Mouse (Mus musculus): ENCODE results near the gene Svep1. TPM values are rescaled to one million over a fixed set of nuclear protein-coding genes. Genes with fewer than 3 reads are reported as not detected.

The Svep1 gene
- total and polyA plus RNA-seq, 3 experiments = 0.38 TPM; not detected in 2

DNA sequence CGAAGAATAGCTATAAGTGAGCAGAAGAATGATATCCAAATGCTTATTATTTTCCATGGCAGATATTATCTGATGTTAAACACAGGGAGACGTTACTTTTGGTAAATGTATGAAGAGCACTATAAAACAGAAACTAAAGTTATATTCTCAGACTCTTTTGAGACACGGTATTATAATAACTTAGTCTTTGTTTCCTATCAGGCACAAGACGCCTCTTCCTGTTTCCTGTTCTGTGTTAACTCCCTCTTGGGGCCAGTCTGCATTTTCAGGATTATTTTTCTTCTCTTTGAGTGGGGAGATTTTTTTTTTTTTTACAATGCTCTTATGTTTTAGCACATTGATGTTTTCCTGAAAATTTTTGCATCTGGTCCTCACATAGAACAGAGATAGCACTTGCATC lies 120.5 kb downstream of the Svep1 start:
- no peak overlapping the region for H3K4me3 ChIP-seq (ENCODE audit: low read depth, low read length)
- H3K9me3 ChIP-seq (replicated peaks) = peaks cover 39% of the 10 kb centered on the region
- H3K4me1 ChIP-seq (ENCODE audit: insufficient read depth, low read depth, low read length) = no peaks in the 10 kb centered on the region
- DNase-seq (ENCODE audit: low spot score) (no peak), ATAC-seq (ENCODE audit: extremely low read depth, insufficient number of reproducible peaks, low FRiP score, poor library complexity, severe bottlenecking) (no peak)
- H3K36me3 ChIP-seq (replicated peaks) = no peaks in the 10 kb centered on the region
- TF ChIP-seq CTCF (IDR thresholded peaks at IDR 0.05; ENCODE audit: low read depth, low read length) = no peak
- TF ChIP-seq GATA1 (IDR thresholded peaks at IDR 0.05; ENCODE audit: borderline replicate concordance, low read length) = no peak
- no peak for TF ChIP-seq POLR2AphosphoS5 (IDR thresholded peaks at IDR 0.05; ENCODE audit: insufficient replicate concordance, low read depth, low read length)
- TF ChIP-seq GATA2 (IDR thresholded peaks at IDR 0.05; ENCODE audit: borderline replicate concordance, low read depth, low read length) = no peak
- no peak for TF ChIP-seq TAL1 (conservative IDR thresholded peaks at IDR 0.05; ENCODE audit: low read depth, low read length)
- H3K27me3 ChIP-seq (ENCODE audit: insufficient read depth, low read length) = no peaks in the 10 kb centered on the region

- Histone ChIP-seq H3K4me1 (ENCODE audit: insufficient read depth, low read depth, low read length) (no peaks in the 10 kb centered on the region), H3K27me3 (ENCODE audit: insufficient read depth, low read length) (no peaks in the 10 kb centered on the region), H3K36me3 (replicated peaks) (no peaks in the 10 kb centered on the region), H3K4me3 (ENCODE audit: low read depth, low read length) (no peak overlapping the region), H3K9me3 (replicated peaks) (peaks cover 33% of the 10 kb centered on the region)
- ATAC-seq (ENCODE audit: extremely low read depth, insufficient number of reproducible peaks, low FRiP score, poor library complexity, severe bottlenecking) (no peak), DNase-seq (ENCODE audit: low spot score) (no peak)
- no peak for TF ChIP-seq CTCF (IDR thresholded peaks at IDR 0.05; ENCODE audit: low read depth, low read length)
- no peak for TF ChIP-seq GATA2 (IDR thresholded peaks at IDR 0.05; ENCODE audit: borderline replicate concordance, low read depth, low read length)
These were observed 121.3 kb downstream of the Svep1 start for GRCm38 (mm10) chr4:58085340-58085739.

DNA sequence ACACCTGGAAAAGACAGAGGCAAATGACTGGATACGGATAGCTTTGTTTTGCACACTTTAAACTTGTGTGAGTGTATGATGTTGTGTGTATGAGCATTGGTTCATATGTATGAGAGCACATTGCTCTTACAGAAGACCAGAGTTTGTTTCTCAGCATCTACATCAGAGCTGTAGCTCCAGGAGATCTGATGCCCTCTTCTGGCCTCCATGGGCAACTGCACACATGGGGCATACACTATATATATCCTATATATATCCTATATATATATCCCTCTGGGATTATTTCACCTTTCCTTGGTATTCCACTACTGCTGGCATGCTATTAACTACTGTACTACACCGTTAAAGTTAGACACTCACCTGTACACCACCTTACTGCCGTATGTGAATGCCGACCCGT lies 122.5 kb downstream of the Svep1 start:
- Histone ChIP-seq H3K27me3 (ENCODE audit: insufficient read depth, low read length) (no peaks in the 10 kb centered on the region), H3K4me1 (ENCODE audit: insufficient read depth, low read depth, low read length) (no peaks in the 10 kb centered on the region), H3K4me3 (ENCODE audit: low read depth, low read length) (no peak overlapping the region), H3K36me3 (replicated peaks) (no peaks in the 10 kb centered on the region), H3K9me3 (replicated peaks) (peaks cover 29% of the 10 kb centered on the region)
- TF ChIP-seq CTCF (IDR thresholded peaks at IDR 0.05; ENCODE audit: low read depth, low read length) = no peak
- TF ChIP-seq GATA2 (IDR thresholded peaks at IDR 0.05; ENCODE audit: borderline replicate concordance, low read depth, low read length) = no peak
- no peak for TF ChIP-seq POLR2AphosphoS5 (IDR thresholded peaks at IDR 0.05; ENCODE audit: insufficient replicate concordance, low read depth, low read length)
- no peak for TF ChIP-seq TAL1 (conservative IDR thresholded peaks at IDR 0.05; ENCODE audit: low read depth, low read length)
- TF ChIP-seq GATA1 (IDR thresholded peaks at IDR 0.05; ENCODE audit: borderline replicate concordance, low read length) = no peak
- ATAC-seq (ENCODE audit: extremely low read depth, insufficient number of reproducible peaks, low FRiP score, poor library complexity, severe bottlenecking) = no peak
- no peak for DNase-seq (ENCODE audit: low spot score)

DNA sequence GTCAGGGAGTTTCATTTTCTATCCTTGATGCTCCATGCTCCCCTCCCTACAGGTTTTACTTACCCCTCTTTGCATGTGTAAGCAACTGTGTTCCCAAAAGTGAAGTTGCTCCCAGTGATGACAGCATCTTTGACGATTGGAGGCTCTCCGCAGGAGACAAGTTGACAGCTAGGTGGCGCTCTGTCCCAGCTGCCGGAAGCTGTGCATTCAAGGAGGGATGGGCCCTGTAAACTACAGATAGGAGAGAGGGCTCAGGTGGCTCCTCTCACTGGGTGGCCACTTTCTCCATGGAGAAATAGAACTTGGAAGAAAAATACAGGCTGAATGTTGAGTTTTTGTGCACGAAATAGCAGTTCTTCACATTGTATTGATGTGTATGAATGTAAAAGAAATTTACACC lies 124.1 kb downstream of the Svep1 start:
- ATAC-seq (ENCODE audit: extremely low read depth, insufficient number of reproducible peaks, low FRiP score, poor library complexity, severe bottlenecking) (no peak), DNase-seq (ENCODE audit: low spot score) (no peak)
- TF ChIP-seq GATA2 (IDR thresholded peaks at IDR 0.05; ENCODE audit: borderline replicate concordance, low read depth, low read length) (no peak), POLR2AphosphoS5 (IDR thresholded peaks at IDR 0.05; ENCODE audit: insufficient replicate concordance, low read depth, low read length) (no peak), CTCF (IDR thresholded peaks at IDR 0.05; ENCODE audit: low read depth, low read length) (no peak), GATA1 (IDR thresholded peaks at IDR 0.05; ENCODE audit: borderline replicate concordance, low read length) (no peak), TAL1 (conservative IDR thresholded peaks at IDR 0.05; ENCODE audit: low read depth, low read length) (no peak)
- no peaks in the 10 kb centered on the region for H3K4me1 ChIP-seq (ENCODE audit: insufficient read depth, low read depth, low read length)
- H3K9me3 ChIP-seq (replicated peaks) = peaks cover 18% of the 10 kb centered on the region
- H3K36me3 ChIP-seq (replicated peaks) = no peaks in the 10 kb centered on the region
- H3K27me3 ChIP-seq (ENCODE audit: insufficient read depth, low read length) = no peaks in the 10 kb centered on the region
- no peak overlapping the region for H3K4me3 ChIP-seq (ENCODE audit: low read depth, low read length)

DNA sequence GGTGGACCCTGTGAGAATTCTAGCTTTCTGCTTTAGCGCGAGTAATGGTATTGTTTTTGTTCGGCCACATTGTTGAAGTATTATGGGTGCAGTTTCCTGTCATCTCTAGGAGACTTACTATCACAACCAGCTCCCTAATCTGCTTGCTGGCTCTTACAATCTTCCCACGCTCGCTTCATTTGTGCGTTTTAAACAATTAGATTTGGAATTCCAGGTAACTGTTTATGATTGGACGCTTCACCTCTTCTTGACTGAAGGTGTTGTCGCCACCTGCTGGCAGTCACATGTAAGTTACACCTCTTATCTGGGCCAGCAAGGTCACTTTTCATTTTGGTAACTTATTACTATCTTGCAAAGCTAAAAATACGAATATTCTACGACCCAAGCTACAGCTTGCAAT lies 127.0 kb downstream of the Svep1 start:
- ATAC-seq (ENCODE audit: extremely low read depth, insufficient number of reproducible peaks, low FRiP score, poor library complexity, severe bottlenecking) (peak; percentile 49; the same call in 1 of the 2 replicates), DNase-seq (ENCODE audit: low spot score) (peak; percentile 6)
- TF ChIP-seq POLR2AphosphoS5 (IDR thresholded peaks at IDR 0.05; ENCODE audit: insufficient replicate concordance, low read depth, low read length) (no peak), CTCF (IDR thresholded peaks at IDR 0.05; ENCODE audit: low read depth, low read length) (peak; percentile 32; the same call in 1 of the 2 replicates)
- Histone ChIP-seq H3K4me3 (ENCODE audit: low read depth, low read length) (no peak overlapping the region), H3K4me1 (ENCODE audit: insufficient read depth, low read depth, low read length) (no peaks in the 10 kb centered on the region), H3K36me3 (replicated peaks) (no peaks in the 10 kb centered on the region), H3K27me3 (ENCODE audit: insufficient read depth, low read length) (no peaks in the 10 kb centered on the region), H3K9me3 (replicated peaks) (peaks cover 16% of the 10 kb centered on the region)

DNA sequence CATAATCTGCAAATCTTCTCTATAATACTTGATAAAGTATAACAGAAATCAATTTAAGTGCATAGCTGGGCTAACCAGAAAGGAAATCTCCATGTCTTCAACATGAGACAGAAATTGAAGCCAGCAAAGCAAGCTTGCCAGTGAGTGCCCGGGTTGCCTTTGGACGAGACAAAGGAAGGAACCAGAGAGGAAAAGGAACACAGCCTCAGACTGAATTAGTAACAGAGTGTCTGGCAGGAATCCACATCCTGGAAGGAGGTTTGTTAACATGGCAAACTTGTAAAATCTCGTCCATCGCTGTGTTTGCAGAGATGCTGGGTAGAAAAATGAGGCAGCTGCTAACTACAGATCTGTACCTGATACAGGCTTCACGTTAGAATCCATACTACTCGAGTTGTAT lies 128.7 kb downstream of the Svep1 start:
- no peaks in the 10 kb centered on the region for H3K36me3 ChIP-seq (replicated peaks)
- no peaks in the 10 kb centered on the region for H3K4me1 ChIP-seq (ENCODE audit: insufficient read depth, low read depth, low read length)
- DNase-seq (ENCODE audit: low spot score) (no peak), ATAC-seq (ENCODE audit: extremely low read depth, insufficient number of reproducible peaks, low FRiP score, poor library complexity, severe bottlenecking) (no peak)
- TF ChIP-seq GATA1 (IDR thresholded peaks at IDR 0.05; ENCODE audit: borderline replicate concordance, low read length) = no peak
- no peak for TF ChIP-seq GATA2 (IDR thresholded peaks at IDR 0.05; ENCODE audit: borderline replicate concordance, low read depth, low read length)
- TF ChIP-seq CTCF (IDR thresholded peaks at IDR 0.05; ENCODE audit: low read depth, low read length) = no peak
- no peak for TF ChIP-seq POLR2AphosphoS5 (IDR thresholded peaks at IDR 0.05; ENCODE audit: insufficient replicate concordance, low read depth, low read length)
- TF ChIP-seq TAL1 (conservative IDR thresholded peaks at IDR 0.05; ENCODE audit: low read depth, low read length) = no peak
- peaks cover 7% of the 10 kb centered on the region for H3K9me3 ChIP-seq (replicated peaks)
- H3K27me3 ChIP-seq (ENCODE audit: insufficient read depth, low read length) = no peaks in the 10 kb centered on the region
- no peak overlapping the region for H3K4me3 ChIP-seq (ENCODE audit: low read depth, low read length)

DNA sequence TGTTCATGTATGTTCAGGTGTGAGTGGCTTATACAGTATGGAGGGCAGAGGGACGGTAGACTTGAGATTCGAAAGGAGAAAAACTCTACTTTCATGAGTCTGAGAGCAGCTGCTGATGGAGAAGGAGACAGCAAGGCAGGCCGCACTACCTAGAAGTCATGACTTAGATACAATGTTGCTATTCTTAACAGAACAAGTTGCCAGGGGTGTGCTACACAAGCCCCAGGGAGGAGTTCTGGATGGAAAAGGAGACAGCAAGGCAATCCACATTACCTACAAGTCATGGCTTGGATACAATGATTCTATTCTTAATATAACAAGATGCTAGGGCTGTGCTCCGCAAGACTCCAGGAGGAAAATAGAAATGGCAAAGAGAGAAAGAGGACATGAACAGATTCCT lies 129.1 kb downstream of the Svep1 start:
- ATAC-seq (ENCODE audit: extremely low read depth, insufficient number of reproducible peaks, low FRiP score, poor library complexity, severe bottlenecking) = no peak
- Histone ChIP-seq H3K36me3 (replicated peaks) (no peaks in the 10 kb centered on the region), H3K27me3 (ENCODE audit: insufficient read depth, low read length) (no peaks in the 10 kb centered on the region), H3K9me3 (replicated peaks) (peaks cover 11% of the 10 kb centered on the region), H3K4me1 (ENCODE audit: insufficient read depth, low read depth, low read length) (no peaks in the 10 kb centered on the region), H3K4me3 (ENCODE audit: low read depth, low read length) (no peak overlapping the region)
- no peak for DNase-seq (ENCODE audit: low spot score)
- TF ChIP-seq GATA1 (IDR thresholded peaks at IDR 0.05; ENCODE audit: borderline replicate concordance, low read length) = no peak
- TF ChIP-seq TAL1 (conservative IDR thresholded peaks at IDR 0.05; ENCODE audit: low read depth, low read length) = no peak
- TF ChIP-seq CTCF (IDR thresholded peaks at IDR 0.05; ENCODE audit: low read depth, low read length) = no peak
- no peak for TF ChIP-seq POLR2AphosphoS5 (IDR thresholded peaks at IDR 0.05; ENCODE audit: insufficient replicate concordance, low read depth, low read length)
- TF ChIP-seq GATA2 (IDR thresholded peaks at IDR 0.05; ENCODE audit: borderline replicate concordance, low read depth, low read length) = no peak

All from G1E (cell line).